Mouse (Mus musculus): ENCODE measurements around the gene Copg2. TPM values are rescaled to one million over a fixed set of nuclear protein-coding genes. Genes with fewer than 3 reads are reported as not detected.
A peak's percentile ranks its signal among the peaks of the same experiment; 100 is the strongest.

Gene Copg2
- 40.9 and 45.3 TPM in 2 replicates for polyA plus RNA-seq (2014; fragmentation: Nextera tagmentation; extraction: Ambion mirVana)

GRCm38 (mm10) chr6:30896195-30896985 lies at the start of gene Copg2:
Copg2 (minus strand) TSS chr6:30896794.
- under 1% methylated on average over 42 of the region's 83 CpGs for WGBS

GRCm38 (mm10) chr6:30939264-30939663 lies 42.7 kb upstream of the Copg2 start:
- Histone ChIP-seq H3K36me3 (ENCODE audit: control insufficient read depth, insufficient read depth, low read length) (no peaks in the 10 kb centered on the region), H3K27me3 (ENCODE audit: control insufficient read depth, insufficient read depth, low read length) (no peaks in the 10 kb centered on the region), H3K4me2 (replicated peaks; ENCODE audit: low read depth, low read length) (no peak overlapping the region), H3K9ac (ENCODE audit: low read depth, low read length) (no peak overlapping the region), H3K9me3 (ENCODE audit: control insufficient read depth, low read length) (no peaks in the 10 kb centered on the region), H3K27ac (ENCODE audit: low read depth, low read length) (no peak overlapping the region), H3K4me1 (replicated peaks; ENCODE audit: control insufficient read depth, insufficient read depth, low read length) (no peaks in the 10 kb centered on the region), H3K4me3 (ENCODE audit: low read depth, low read length) (no peak overlapping the region)
- 77% methylated on average over 5 of the region's 5 CpGs for WGBS
- no peak for DNase-seq (ENCODE audit: low spot score)
- no peak for ATAC-seq (ENCODE audit: low FRiP score)

More at GRCm38 (mm10) chr6:30896195-30896985, at the start of gene Copg2:
- H3K36me3 ChIP-seq (ENCODE audit: control insufficient read depth, insufficient read depth, low read length), result no peaks in the 10 kb centered on the region
- H3K9ac ChIP-seq (ENCODE audit: low read depth, low read length), result peak within 1 kb of the TSS; percentile 81
- H3K4me2 ChIP-seq (replicated peaks; ENCODE audit: low read depth, low read length), result peak within 1 kb of the TSS; percentile 63
- H3K4me3 ChIP-seq (ENCODE audit: low read depth, low read length), result peak within 1 kb of the TSS; percentile 71
- no peaks in the 10 kb centered on the region for H3K27me3 ChIP-seq (ENCODE audit: control insufficient read depth, insufficient read depth, low read length)
- H3K4me1 ChIP-seq (replicated peaks; ENCODE audit: control insufficient read depth, insufficient read depth, low read length), result no peaks in the 10 kb centered on the region
- ATAC-seq (ENCODE audit: low FRiP score), result peak; percentile 99
- H3K9me3 ChIP-seq (ENCODE audit: control insufficient read depth, low read length), result no peaks in the 10 kb centered on the region
- peak within 1 kb of the TSS; percentile 97 for H3K27ac ChIP-seq (ENCODE audit: low read depth, low read length)
- DNase-seq (ENCODE audit: low spot score), result peak; percentile 98

- WGBS, result 38% methylated on average over 2 of the region's 2 CpGs
- H3K4me1 ChIP-seq (replicated peaks; ENCODE audit: control insufficient read depth, insufficient read depth, low read length), result no peaks in the 10 kb centered on the region
- DNase-seq (ENCODE audit: low spot score), result peak; percentile 14
Observed at GRCm38 (mm10) chr6:30922821-30923220, 26.2 kb upstream of the Copg2 start.

GRCm38 (mm10) chr6:30921826-30922225 lies 25.2 kb upstream of the Copg2 start:
- Histone ChIP-seq H3K36me3 (ENCODE audit: control insufficient read depth, insufficient read depth, low read length) (no peaks in the 10 kb centered on the region), H3K27me3 (ENCODE audit: control insufficient read depth, insufficient read depth, low read length) (0 out of 2 replicates have a peak, but pooled peaks cover 2% of the 10 kb centered on the region), H3K9ac (ENCODE audit: low read depth, low read length) (no peak overlapping the region), H3K4me3 (ENCODE audit: low read depth, low read length) (no peak overlapping the region), H3K4me1 (replicated peaks; ENCODE audit: control insufficient read depth, insufficient read depth, low read length) (no peaks in the 10 kb centered on the region), H3K4me2 (replicated peaks; ENCODE audit: low read depth, low read length) (no peak overlapping the region), H3K9me3 (ENCODE audit: control insufficient read depth, low read length) (no peaks in the 10 kb centered on the region), H3K27ac (ENCODE audit: low read depth, low read length) (no peak overlapping the region)
- no peak for ATAC-seq (ENCODE audit: low FRiP score)
- no peak for DNase-seq (ENCODE audit: low spot score)
- 78% methylated on average over 10 of the region's 11 CpGs for WGBS

More at GRCm38 (mm10) chr6:30922821-30923220, 26.2 kb upstream of the Copg2 start:
- 0 out of 2 replicates have a peak, but pooled peaks cover 2% of the 10 kb centered on the region for H3K27me3 ChIP-seq (ENCODE audit: control insufficient read depth, insufficient read depth, low read length)
- H3K36me3 ChIP-seq (ENCODE audit: control insufficient read depth, insufficient read depth, low read length), result no peaks in the 10 kb centered on the region
- H3K9me3 ChIP-seq (ENCODE audit: control insufficient read depth, low read length), result no peaks in the 10 kb centered on the region
- H3K27ac ChIP-seq (ENCODE audit: low read depth, low read length), result no peak overlapping the region
- H3K4me2 ChIP-seq (replicated peaks; ENCODE audit: low read depth, low read length), result no peak overlapping the region
- ATAC-seq (ENCODE audit: low FRiP score), result no peak
- H3K4me3 ChIP-seq (ENCODE audit: low read depth, low read length), result no peak overlapping the region
- H3K9ac ChIP-seq (ENCODE audit: low read depth, low read length), result no peak overlapping the region

- ATAC-seq (ENCODE audit: low FRiP score) (no peak), DNase-seq (ENCODE audit: low spot score) (peak; percentile 38)
- Histone ChIP-seq H3K4me2 (replicated peaks; ENCODE audit: low read depth, low read length) (peak overlapping the region; percentile 20; the same call in 1 of the 2 replicates), H3K9me3 (ENCODE audit: control insufficient read depth, low read length) (no peaks in the 10 kb centered on the region), H3K4me1 (replicated peaks; ENCODE audit: control insufficient read depth, insufficient read depth, low read length) (no peaks in the 10 kb centered on the region), H3K27ac (ENCODE audit: low read depth, low read length) (no peak overlapping the region), H3K9ac (ENCODE audit: low read depth, low read length) (peak overlapping the region; percentile 43; the same call in 1 of the 2 replicates), H3K27me3 (ENCODE audit: control insufficient read depth, insufficient read depth, low read length) (0 out of 2 replicates have a peak, but pooled peaks cover 2% of the 10 kb centered on the region), H3K4me3 (ENCODE audit: low read depth, low read length) (0 out of 2 replicates have a peak overlapping the region, but pooled peaks have one; percentile 8), H3K36me3 (ENCODE audit: control insufficient read depth, insufficient read depth, low read length) (no peaks in the 10 kb centered on the region)
- WGBS, result 58% methylated on average over 21 of the region's 21 CpGs
Observed at GRCm38 (mm10) chr6:30920834-30921675, 24.5 kb upstream of the Copg2 start.

- H3K4me3 ChIP-seq (ENCODE audit: low read depth, low read length), result no peak within 1 kb of the TSS
- WGBS, result 93% methylated on average over 2 of the region's 2 CpGs
- DNase-seq (ENCODE audit: low spot score) (no peak), ATAC-seq (ENCODE audit: low FRiP score) (no peak)
- H3K4me1 ChIP-seq (replicated peaks; ENCODE audit: control insufficient read depth, insufficient read depth, low read length), result no peaks in the 10 kb centered on the region
- no peak within 1 kb of the TSS for H3K4me2 ChIP-seq (replicated peaks; ENCODE audit: low read depth, low read length)
- no peaks in the 10 kb centered on the region for H3K27me3 ChIP-seq (ENCODE audit: control insufficient read depth, insufficient read depth, low read length)
- H3K36me3 ChIP-seq (ENCODE audit: control insufficient read depth, insufficient read depth, low read length), result no peaks in the 10 kb centered on the region
- no peak within 1 kb of the TSS for H3K27ac ChIP-seq (ENCODE audit: low read depth, low read length)
- H3K9ac ChIP-seq (ENCODE audit: low read depth, low read length), result no peak within 1 kb of the TSS
- H3K9me3 ChIP-seq (ENCODE audit: control insufficient read depth, low read length), result no peaks in the 10 kb centered on the region
Observed at GRCm38 (mm10) chr6:30915473-30915872, 18.9 kb upstream of the Copg2 start, which contains the start of gene Tsga13. Tsga13 (minus strand) TSS chr6:30915573.

- WGBS, result 49% methylated on average over 3 of the region's 3 CpGs
- no peaks in the 10 kb centered on the region for H3K4me1 ChIP-seq (replicated peaks; ENCODE audit: control insufficient read depth, insufficient read depth, low read length)
- H3K4me3 ChIP-seq (ENCODE audit: low read depth, low read length), result no peak overlapping the region
- ATAC-seq (ENCODE audit: low FRiP score) (no peak), DNase-seq (ENCODE audit: low spot score) (no peak)
- no peak overlapping the region for H3K4me2 ChIP-seq (replicated peaks; ENCODE audit: low read depth, low read length)
- no peaks in the 10 kb centered on the region for H3K27me3 ChIP-seq (ENCODE audit: control insufficient read depth, insufficient read depth, low read length)
- H3K9ac ChIP-seq (ENCODE audit: low read depth, low read length), result 0 out of 2 replicates have a peak overlapping the region, but pooled peaks have one; percentile 11
- H3K9me3 ChIP-seq (ENCODE audit: control insufficient read depth, low read length), result no peaks in the 10 kb centered on the region
- no peak overlapping the region for H3K27ac ChIP-seq (ENCODE audit: low read depth, low read length)
- no peaks in the 10 kb centered on the region for H3K36me3 ChIP-seq (ENCODE audit: control insufficient read depth, insufficient read depth, low read length)
Observed at GRCm38 (mm10) chr6:30907970-30908369, 11.4 kb upstream of the Copg2 start.

- no peak overlapping the region for H3K9ac ChIP-seq (ENCODE audit: low read depth, low read length)
- H3K27me3 ChIP-seq (ENCODE audit: control insufficient read depth, insufficient read depth, low read length), result no peaks in the 10 kb centered on the region
- ATAC-seq (ENCODE audit: low FRiP score) (no peak), DNase-seq (ENCODE audit: low spot score) (no peak)
- no peak overlapping the region for H3K4me3 ChIP-seq (ENCODE audit: low read depth, low read length)
- no peaks in the 10 kb centered on the region for H3K36me3 ChIP-seq (ENCODE audit: control insufficient read depth, insufficient read depth, low read length)
- WGBS, result 73% methylated on average over 5 of the region's 5 CpGs
- H3K4me2 ChIP-seq (replicated peaks; ENCODE audit: low read depth, low read length), result no peak overlapping the region
- H3K4me1 ChIP-seq (replicated peaks; ENCODE audit: control insufficient read depth, insufficient read depth, low read length), result no peaks in the 10 kb centered on the region
- no peak overlapping the region for H3K27ac ChIP-seq (ENCODE audit: low read depth, low read length)
- H3K9me3 ChIP-seq (ENCODE audit: control insufficient read depth, low read length), result no peaks in the 10 kb centered on the region
Observed at GRCm38 (mm10) chr6:30904911-30905310, 8.3 kb upstream of the Copg2 start.
